Mouse (Mus musculus) ovary, postnatal 36 days (tissue): ENCODE data around the gene Bfar.
"Not testable (repeated sequence)": the region's sequence is repeated elsewhere in the genome, so short reads cannot be mapped to it uniquely, and the experiment has no call there.

Experiments
- DNase-seq: peaks from one replicate; pipeline ENCODE4 v3.0.0; 2022; ENCODE audit warnings: low spot score, mixed read lengths

Bfar gene

DNA sequence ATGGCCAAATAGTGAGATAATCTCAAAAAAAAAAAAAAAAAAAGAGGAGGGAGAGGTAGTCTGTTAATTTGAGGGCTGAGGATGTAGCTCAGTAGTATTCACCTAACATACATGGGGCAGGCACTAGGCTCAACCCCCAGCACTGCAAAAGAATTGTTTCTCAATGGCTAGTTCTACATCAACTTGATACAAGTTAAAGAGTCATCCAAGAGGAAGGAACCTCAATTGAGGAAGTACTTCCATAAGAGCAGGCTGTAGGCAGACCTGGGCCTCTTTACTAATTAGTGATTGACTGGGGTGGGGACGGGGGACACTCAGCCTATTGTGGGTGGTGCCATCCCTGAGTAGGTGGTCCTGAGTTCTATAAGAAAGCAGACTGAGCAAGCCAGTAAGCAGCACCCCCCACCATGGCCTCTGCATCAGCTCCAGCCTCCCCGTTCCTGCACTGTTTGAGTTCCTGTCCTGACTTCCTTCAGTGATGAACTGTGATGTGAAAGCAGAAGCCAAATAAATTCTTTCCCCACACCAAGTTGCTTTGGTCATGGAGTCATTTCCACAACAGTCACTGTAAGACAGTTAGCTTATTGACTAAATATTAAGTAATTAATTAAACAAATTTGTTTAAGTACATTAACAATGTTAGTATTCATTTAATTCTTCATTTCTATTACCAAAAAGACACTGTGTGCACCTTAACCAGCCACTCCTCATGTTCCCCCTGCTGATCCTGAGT lies 45.3 kb downstream of the Bfar start:
- DNase-seq, result no peak

DNA sequence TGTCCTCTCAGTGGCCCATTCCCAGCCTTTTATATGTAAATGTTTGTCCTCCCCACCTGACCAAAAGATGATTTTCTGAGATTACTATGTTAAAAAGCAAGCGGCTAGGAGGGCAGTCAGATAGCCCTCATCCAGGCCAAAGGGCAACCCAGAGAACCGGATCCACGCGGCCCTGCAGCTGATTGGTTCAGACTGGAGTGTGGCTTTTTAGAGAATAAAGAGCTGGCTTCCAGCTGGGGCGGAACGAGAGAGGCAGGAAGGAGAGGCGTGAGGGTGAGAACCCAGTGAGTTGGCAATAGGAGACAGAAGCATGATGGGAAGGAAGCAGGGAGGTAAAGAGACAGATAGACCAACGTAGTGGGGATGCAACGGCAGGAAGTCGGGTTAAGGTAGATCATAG lies 51.3 kb downstream of the Bfar start:
- no peak for DNase-seq

DNA sequence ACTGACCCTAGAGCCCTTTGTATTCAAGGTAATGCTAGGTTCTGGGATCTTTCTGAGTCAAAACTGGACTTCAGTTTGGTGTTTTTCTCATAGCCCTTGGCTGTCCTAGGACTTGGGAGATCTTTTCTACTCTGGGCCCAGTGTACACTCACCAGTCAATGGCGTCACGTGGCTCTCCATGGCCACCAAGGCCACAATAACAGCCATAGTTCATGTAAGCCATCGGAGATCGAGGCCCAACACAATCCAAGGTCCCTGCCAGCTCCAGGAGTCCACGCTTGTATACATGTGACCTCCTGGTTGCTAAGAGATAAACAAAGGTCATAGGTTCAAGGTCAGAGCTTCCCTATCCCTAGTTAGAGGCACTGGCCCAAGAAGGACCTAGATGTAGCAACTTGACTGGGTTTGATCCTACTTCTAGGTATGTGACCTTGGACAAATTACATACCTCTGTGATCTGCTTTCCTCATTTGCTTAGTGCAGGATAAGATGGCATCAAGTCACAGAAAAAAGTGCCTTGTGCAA lies 56.2 kb downstream of the Bfar start:
- DNase-seq, result peak; percentile 7

DNA sequence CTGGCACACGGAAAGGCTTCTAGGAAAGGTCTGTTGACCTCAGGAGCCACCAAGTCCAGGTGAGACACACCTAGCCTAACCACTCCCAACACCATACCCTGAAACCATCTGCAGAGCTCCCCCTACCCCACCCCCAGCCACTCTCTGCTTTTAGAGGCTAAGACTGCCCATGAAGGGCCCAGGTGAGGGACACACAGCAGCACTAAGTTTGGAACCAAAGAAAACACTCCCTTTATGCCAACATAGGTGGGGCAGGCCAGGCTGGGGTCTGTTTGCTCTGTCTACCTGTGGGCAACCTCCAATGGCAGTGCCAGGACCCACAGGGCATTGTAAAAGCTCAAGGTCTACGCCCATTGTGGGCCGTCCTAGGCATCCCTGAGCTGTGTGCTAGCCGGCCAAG lies 57.8 kb downstream of the Bfar start:
- no peak for DNase-seq

DNA sequence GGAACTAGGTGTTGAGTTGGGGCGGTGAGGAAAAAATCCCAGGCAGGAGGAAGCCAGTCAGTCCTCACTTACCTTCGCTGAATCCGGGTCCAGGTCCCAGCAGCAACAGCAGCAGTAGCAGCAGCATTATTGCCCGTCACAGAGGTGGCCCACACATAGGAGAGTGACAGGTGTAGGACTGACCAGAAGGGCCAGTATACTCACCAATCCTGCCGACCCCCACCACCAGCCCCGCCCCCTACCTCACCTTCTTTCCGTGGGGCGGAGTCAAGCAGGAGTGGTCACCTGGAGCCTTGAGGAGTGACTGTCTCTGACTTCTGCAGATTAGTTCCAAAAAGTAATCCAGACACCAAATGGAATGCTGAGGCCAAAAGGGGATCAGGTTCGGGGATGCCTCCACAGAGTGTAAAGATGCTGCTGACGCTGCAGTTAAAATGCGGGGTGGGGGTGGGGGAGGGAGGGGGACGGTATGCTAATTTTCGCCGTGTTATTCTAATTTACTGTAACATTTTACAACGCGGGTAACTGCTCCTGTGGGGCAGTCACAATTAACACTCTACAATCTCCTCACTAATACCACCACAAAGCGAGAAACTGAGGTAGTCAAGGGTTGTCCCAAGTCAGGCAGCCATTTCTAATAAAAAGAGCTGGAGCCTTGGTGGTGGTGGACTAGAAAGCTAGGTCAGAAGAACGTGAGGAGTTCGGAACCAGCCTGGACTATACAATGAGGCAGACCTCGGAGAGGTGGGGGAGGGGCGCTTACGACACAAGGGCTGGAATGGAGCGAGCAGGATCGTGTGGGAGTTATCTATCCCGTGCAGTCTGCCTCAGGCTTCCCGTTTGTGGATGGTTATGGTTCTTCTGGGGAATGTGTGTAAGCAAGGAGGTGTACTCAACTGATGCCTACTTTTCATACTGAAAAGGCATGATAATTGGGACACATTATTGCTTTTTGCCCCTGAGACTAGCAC lies 58.9 kb downstream of the Bfar start, which contains the start of gene Pla2g10:
Pla2g10 (minus strand) TSS at position 699 of the 971 bp plus-strand sequence.
- DNase-seq, result peak; percentile 16

DNA sequence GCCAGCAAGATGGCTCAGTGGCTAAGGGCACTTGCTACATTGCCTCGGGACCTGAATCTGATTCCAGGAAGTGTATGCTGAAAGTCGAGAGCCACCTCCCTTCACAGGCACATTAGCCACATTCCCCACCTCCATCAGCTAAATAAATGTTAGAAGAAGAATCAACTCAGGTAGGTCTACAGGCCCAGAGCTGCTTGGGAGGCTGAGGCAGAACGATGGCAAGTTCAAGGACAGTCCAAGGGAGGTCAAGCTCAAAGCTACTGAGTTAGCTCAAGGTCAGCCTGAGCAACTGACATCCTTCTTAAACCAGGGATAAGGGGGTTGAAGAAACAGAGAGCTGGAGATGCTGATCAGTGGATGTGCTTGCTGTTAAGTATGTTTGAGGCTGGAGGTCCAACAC lies 61.1 kb downstream of the Bfar start:
- DNase-seq, result no peak

DNA sequence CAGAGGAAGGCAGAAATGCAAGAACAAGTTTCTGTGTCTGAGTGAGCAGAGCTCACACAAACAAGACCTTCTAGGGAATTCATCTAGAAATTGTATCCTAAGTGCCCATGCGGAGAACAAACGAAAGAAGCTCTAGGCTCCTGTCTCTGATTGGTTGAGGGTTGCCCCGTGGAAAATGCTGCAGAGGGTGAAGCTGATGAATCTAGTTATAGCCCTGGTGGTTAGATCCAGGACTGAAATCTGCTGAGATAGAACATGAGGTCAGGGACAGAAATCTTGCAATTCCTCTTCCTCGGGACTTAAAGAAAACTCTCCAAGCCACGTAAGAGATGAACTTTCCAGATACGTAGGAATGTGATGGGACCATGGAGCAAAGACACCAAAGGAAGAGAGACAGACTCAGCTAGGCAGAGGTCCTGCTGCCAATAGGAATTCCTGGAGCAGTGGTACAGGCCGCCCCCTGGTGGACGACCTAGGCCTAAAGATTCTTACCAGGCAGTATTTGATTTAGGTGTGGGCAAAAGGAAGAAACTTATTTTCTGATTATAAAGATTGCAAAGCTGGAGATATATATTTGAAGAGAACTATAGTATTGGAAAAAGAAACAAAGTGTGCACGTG lies 62.0 kb downstream of the Bfar start:
- DNase-seq, result peak; percentile 78

DNA sequence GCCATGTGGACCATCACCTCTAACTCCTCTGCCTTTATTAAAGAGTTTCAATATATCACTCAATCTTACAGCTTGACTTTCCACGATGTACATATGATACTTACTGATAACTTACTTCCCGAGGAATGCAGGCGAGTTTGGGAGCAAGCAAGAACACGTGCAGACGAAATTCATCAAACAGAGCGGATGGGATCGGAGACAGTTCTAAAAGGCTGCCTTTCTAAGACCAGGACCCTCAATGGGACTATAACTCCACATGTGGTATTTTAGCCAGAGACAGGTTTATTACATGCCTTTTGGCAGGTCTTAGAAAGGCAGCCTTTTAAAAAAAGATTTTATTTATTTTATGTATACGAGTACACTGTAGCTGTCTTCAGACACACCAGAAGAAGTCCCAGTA lies 64.3 kb downstream of the Bfar start:
- no peak for DNase-seq

DNA sequence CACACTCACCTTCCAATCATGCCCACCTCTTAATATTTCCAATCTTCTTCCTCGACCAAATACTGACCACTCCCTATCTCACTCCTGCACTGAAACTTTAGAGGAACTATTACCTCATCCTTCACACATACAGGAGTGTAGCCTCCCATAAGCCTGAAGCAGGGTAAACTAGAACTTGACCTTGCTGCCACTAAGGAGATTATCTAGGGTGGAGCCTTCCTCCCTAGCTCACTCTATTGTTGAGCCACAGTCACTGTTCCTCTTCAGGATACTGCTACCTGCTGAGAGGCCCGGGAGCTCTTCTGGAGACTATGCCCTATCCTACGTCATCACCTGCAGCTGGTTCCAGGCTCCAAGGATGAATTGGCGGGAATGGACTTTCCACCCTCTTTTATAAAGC lies 67.4 kb downstream of the Bfar start:
- DNase-seq, result not testable (repeated sequence)

DNA sequence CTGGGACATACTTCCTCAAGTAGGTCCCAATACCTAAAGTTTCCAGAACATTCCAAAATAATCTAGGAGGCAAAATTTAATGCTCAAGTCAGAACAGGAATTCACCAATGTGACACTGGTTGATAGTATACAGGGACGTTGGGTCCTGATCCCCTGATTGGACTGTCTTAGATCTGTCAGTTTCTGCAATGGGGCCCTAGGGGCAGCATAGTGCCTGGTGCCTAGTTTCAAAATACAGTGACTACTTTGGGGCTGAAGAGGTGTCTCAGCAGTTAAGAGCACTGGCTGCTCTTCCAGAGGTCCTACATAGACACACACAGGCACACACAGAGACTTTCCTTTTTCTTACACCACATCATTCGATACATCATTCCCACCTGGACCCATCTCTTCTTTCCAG lies 69.2 kb downstream of the Bfar start:
- DNase-seq, result no peak

DNA sequence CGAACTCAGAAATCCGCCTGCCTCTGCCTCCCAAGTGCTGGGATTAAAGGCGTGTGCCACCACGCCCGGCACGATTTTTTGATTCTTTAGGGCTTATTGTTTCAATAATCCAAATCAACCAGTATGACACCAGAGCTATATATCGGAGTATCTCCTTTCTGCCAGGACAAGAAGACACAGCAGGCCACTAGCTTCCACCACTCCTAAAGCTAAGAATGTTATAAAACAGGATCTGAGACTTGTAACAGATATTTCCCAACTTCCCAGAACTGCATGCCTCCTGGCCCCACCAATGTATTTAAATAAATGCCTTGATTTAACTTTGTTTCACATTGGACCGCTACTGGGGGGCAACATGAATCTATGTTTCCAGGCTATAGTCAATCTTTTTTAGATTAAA lies 76.0 kb downstream of the Bfar start:
- no peak for DNase-seq

DNA sequence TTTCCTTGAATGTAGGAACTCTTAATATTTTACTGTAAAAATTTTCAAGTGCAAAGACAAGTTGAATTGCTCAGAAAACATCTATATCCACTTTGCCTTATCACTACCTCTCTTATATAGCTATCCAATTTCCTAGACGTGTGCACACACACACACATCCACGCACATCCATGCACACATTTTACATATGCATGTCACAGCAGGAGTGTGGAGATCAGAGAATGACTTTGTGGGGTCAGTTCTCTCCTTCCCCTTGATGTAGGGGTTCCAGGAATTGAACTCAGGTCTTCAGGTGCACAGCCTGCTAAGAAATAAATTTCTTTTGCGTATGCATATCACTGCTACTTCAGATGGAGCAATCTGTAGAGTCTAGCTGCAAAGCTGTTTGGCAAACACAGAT lies 76.5 kb downstream of the Bfar start:
- DNase-seq, result no peak

DNA sequence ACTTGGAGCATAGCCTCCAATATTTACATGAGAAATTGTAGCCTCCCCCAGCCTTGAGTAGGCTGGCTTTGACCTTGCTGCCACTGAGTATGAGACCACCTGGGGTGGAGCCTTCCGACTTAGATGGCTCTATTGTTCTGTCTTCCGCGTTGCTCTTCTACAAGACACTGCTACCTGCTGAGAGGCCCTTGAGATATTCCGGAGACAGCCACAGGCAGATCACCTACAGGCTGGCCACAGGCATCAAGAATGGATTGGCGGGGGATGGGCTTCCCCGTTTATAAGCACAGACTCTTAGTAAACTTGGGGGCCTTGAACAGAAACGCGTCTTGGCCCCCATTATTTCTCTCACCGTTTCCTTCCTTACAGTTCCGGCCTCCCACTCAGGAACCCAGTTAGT lies 77.2 kb downstream of the Bfar start:
- DNase-seq, result not testable (repeated sequence)

DNA sequence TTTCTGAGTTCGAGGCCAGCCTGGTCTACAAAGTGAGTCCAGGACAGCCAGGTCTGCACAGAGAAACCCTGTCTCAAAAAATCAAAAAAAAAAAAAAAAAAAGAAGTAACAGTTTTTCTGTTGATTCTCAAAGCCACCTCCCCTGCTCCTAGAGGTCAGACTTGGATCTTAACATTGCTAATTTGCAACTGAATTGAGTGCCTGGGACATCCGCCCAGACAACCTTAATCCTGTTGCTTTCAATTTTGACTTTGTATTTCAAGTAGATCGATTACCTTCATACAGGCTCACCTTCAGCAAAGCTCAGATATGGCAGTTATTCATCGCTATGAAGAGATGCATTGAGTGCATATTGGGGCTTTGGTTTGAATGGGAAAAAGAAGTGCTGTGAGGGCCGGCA lies 77.6 kb downstream of the Bfar start:
- no peak for DNase-seq

DNA sequence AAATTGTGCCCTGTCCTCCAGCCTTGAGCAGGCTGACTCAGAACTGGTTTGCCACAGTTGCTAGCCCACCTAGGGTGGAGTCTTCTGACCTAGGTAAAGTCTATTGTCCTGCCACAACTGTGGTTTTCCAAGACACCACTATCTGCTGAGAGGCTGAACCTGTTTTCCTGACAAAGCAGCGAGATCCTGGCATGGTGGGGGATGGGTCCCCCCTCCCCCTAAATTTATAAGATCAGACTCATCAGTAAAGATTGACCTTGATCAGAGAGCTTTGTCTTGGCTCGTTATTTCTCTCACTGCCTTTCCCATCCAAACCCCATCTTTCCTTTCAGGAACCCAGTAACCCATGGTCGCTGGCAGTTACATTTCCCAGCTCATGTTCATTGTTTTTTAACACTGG lies 78.3 kb downstream of the Bfar start:
- no peak for DNase-seq

DNA sequence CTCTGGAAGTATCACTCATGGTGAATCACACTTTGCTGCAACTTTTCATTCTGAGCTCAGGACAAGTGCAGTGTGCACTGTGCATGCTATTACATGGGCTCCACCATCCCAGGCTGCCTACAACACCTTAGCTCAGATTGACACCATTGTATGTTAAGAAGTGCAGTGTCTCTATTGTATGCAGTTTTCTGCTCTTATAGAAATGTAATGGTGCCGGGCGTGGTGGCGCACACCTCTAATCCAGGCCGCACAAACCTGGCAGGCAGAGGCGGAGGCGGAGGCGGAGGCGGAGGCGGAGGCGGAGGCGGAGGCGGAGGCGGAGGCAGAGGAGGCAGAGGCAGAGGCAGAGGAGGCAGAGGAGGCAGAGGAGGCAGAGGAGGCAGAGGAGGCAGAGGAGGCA lies 79.0 kb downstream of the Bfar start:
- no peak for DNase-seq
